Mouse (Mus musculus): ENCODE measurements around the gene Apobec4. TPM values are rescaled to one million over a fixed set of nuclear protein-coding genes. Genes with fewer than 3 reads are reported as not detected.

Gene Apobec4
- polyA plus RNA-seq, 1 experiment from 2014 or later: 0.12 TPM

GRCm38 (mm10) chr1:152792736-152793494 lies 42.6 kb downstream of the Apobec4 start:
- H3K4me3 ChIP-seq: no peak overlapping the region
- H3K27me3 ChIP-seq: no peaks in the 10 kb centered on the region
- 64% methylated on average over 12 of the region's 12 CpGs for WGBS
- H3K4me1 ChIP-seq: peaks cover 16% of the 10 kb centered on the region
- H3K36me3 ChIP-seq: no peaks in the 10 kb centered on the region
- no peaks in the 10 kb centered on the region for H3K9me3 ChIP-seq
- H3K9ac ChIP-seq: no peak overlapping the region
- H3K4me2 ChIP-seq: no peak overlapping the region
- no peak for ATAC-seq (ENCODE audit: borderline replicate concordance, extremely low read depth, low FRiP score, low TSS enrichment)
- H3K27ac ChIP-seq: no peak overlapping the region

- Histone ChIP-seq H3K9me3 (no peaks in the 10 kb centered on the region), H3K4me2 (no peak overlapping the region), H3K4me1 (peaks cover 13% of the 10 kb centered on the region), H3K27ac (no peak overlapping the region), H3K4me3 (no peak overlapping the region), H3K36me3 (no peaks in the 10 kb centered on the region), H3K9ac (no peak overlapping the region), H3K27me3 (no peaks in the 10 kb centered on the region)
- no peak for ATAC-seq (ENCODE audit: borderline replicate concordance, extremely low read depth, low FRiP score, low TSS enrichment)
- WGBS: 71% methylated on average over 6 of the region's 6 CpGs
These were observed 43.3 kb downstream of the Apobec4 start for GRCm38 (mm10) chr1:152793495-152794130.

- WGBS: 55% methylated on average over 8 of the region's 8 CpGs
- no peak overlapping the region for H3K4me3 ChIP-seq
- no peak overlapping the region for H3K27ac ChIP-seq
- H3K4me2 ChIP-seq: no peak overlapping the region
- H3K9ac ChIP-seq: no peak overlapping the region
- H3K9me3 ChIP-seq: no peaks in the 10 kb centered on the region
- H3K27me3 ChIP-seq: no peaks in the 10 kb centered on the region
- no peak for ATAC-seq (ENCODE audit: borderline replicate concordance, extremely low read depth, low FRiP score, low TSS enrichment)
- no peaks in the 10 kb centered on the region for H3K36me3 ChIP-seq
- peaks cover 21% of the 10 kb centered on the region for H3K4me1 ChIP-seq
These were observed 45.4 kb downstream of the Apobec4 start for GRCm38 (mm10) chr1:152795688-152796255.

GRCm38 (mm10) chr1:152796683-152797263 lies 46.4 kb downstream of the Apobec4 start:
- H3K27ac ChIP-seq: no peak overlapping the region
- H3K36me3 ChIP-seq: no peaks in the 10 kb centered on the region
- H3K4me3 ChIP-seq: no peak overlapping the region
- no peaks in the 10 kb centered on the region for H3K27me3 ChIP-seq
- 77% methylated on average over 8 of the region's 8 CpGs for whole genome bisulfite sequencing
- ATAC-seq (ENCODE audit: borderline replicate concordance, extremely low read depth, low FRiP score, low TSS enrichment): no peak
- no peak overlapping the region for H3K4me2 ChIP-seq
- peaks cover 14% of the 10 kb centered on the region for H3K4me1 ChIP-seq
- H3K9ac ChIP-seq: no peak overlapping the region
- H3K9me3 ChIP-seq: no peaks in the 10 kb centered on the region

GRCm38 (mm10) chr1:152798125-152798524 lies 47.8 kb downstream of the Apobec4 start:
- Histone ChIP-seq H3K9me3 (no peaks in the 10 kb centered on the region), H3K36me3 (no peaks in the 10 kb centered on the region), H3K27me3 (no peaks in the 10 kb centered on the region), H3K4me1 (peaks cover 14% of the 10 kb centered on the region), H3K9ac (no peak overlapping the region), H3K27ac (no peak overlapping the region), H3K4me3 (no peak overlapping the region), H3K4me2 (no peak overlapping the region)
- ATAC-seq (ENCODE audit: borderline replicate concordance, extremely low read depth, low FRiP score, low TSS enrichment): 0 out of 2 replicates have a peak, but pooled peaks have one; percentile 32
- WGBS: 49% methylated on average over 9 of the region's 9 CpGs

GRCm38 (mm10) chr1:152799897-152800296 lies 49.5 kb downstream of the Apobec4 start, which contains the start of gene Ncf2:
Ncf2 (plus strand) TSS chr1:152800194.
- H3K4me3 ChIP-seq: no peak within 1 kb of the TSS
- no peak within 1 kb of the TSS for H3K9ac ChIP-seq
- H3K27ac ChIP-seq: peak within 1 kb of the TSS; percentile 7; the same call in 1 of the 2 replicates
- H3K4me2 ChIP-seq: no peak within 1 kb of the TSS
- H3K27me3 ChIP-seq: no peaks in the 10 kb centered on the region
- no peaks in the 10 kb centered on the region for H3K9me3 ChIP-seq
- H3K36me3 ChIP-seq: no peaks in the 10 kb centered on the region
- WGBS: 6% methylated on average over 2 of the region's 2 CpGs
- ATAC-seq (ENCODE audit: borderline replicate concordance, extremely low read depth, low FRiP score, low TSS enrichment): peak; percentile 90
- H3K4me1 ChIP-seq: peaks cover 14% of the 10 kb centered on the region

GRCm38 (mm10) chr1:152800633-152801176 lies 50.4 kb downstream of the Apobec4 start:
- Histone ChIP-seq H3K36me3 (no peaks in the 10 kb centered on the region), H3K27me3 (no peaks in the 10 kb centered on the region), H3K4me3 (no peak overlapping the region), H3K9me3 (no peaks in the 10 kb centered on the region), H3K4me1 (peaks cover 12% of the 10 kb centered on the region), H3K27ac (no peak overlapping the region), H3K9ac (no peak overlapping the region), H3K4me2 (no peak overlapping the region)
- no peak for ATAC-seq (ENCODE audit: borderline replicate concordance, extremely low read depth, low FRiP score, low TSS enrichment)
- 82% methylated on average over 13 of the region's 13 CpGs for WGBS

- H3K4me2 ChIP-seq: no peak overlapping the region
- H3K9me3 ChIP-seq: no peaks in the 10 kb centered on the region
- no peak overlapping the region for H3K27ac ChIP-seq
- WGBS: 71% methylated on average over 6 of the region's 6 CpGs
- no peaks in the 10 kb centered on the region for H3K36me3 ChIP-seq
- H3K4me3 ChIP-seq: no peak overlapping the region
- H3K4me1 ChIP-seq: peaks cover 9% of the 10 kb centered on the region; the same call in 1 of the 2 replicates
- no peaks in the 10 kb centered on the region for H3K27me3 ChIP-seq
- no peak overlapping the region for H3K9ac ChIP-seq
- no peak for ATAC-seq (ENCODE audit: borderline replicate concordance, extremely low read depth, low FRiP score, low TSS enrichment)
These were observed 54.6 kb downstream of the Apobec4 start for GRCm38 (mm10) chr1:152804907-152805306.

Other genes starting within 250 kb of the Apobec4 start
- gene Rgl1, start 15.8 kb downstream of the Apobec4 start, polyA plus RNA-seq (2015; fragmentation: Nextera tagmentation; extraction: Ambion mirVana): 42.7 and 47.1 TPM in 2 replicates
- 261 and 279 TPM in 2 replicates for gene Arpc5, start 16.0 kb downstream of the Apobec4 start, polyA plus RNA-seq (2015; fragmentation: Nextera tagmentation; extraction: Ambion mirVana)
- gene Ncf2, start 49.6 kb downstream of the Apobec4 start, polyA plus RNA-seq (2015; fragmentation: Nextera tagmentation; extraction: Ambion mirVana): 4.0 and 5.5 TPM in 2 replicates
- 29.7 and 31.2 TPM in 2 replicates for gene Smg7, start 152.1 kb downstream of the Apobec4 start, polyA plus RNA-seq (2015; fragmentation: Nextera tagmentation; extraction: Ambion mirVana)
- 4.3 and 5.0 TPM in 2 replicates for gene Nmnat2, start 204.4 kb downstream of the Apobec4 start, polyA plus RNA-seq (2015; fragmentation: Nextera tagmentation; extraction: Ambion mirVana)